Mouse (Mus musculus) spleen, adult 2 months (tissue): ENCODE measurements around the gene Slit3.

Experiments
- CTCF ChIP-seq: fragments of 200-500 bp; IDR thresholded peaks from 2 replicates; pipeline ENCODE4 v1.5.1; 2011; ENCODE audit warnings: mild to moderate bottlenecking, inconsistent platforms; ENCODE audit not compliant: insufficient read depth, insufficient read length, insufficient replicate concordance; ENCODE audit errors: extremely low read depth
- POLR2A ChIP-seq: fragments of 200-500 bp; IDR thresholded peaks from 2 replicates; pipeline ENCODE4 v1.6.1; 2011; ENCODE audit warnings: low read depth, low read length, inconsistent platforms

- no peak for TF ChIP-seq CTCF
- no peak for TF ChIP-seq POLR2A
Observed at GRCm38 (mm10) chr11:35262289-35262941, 141.4 kb downstream of the Slit3 start.
